Mouse (Mus musculus): Measurements from ENCODE around the gene Cc2d1a.

Cc2d1a gene

DNA sequence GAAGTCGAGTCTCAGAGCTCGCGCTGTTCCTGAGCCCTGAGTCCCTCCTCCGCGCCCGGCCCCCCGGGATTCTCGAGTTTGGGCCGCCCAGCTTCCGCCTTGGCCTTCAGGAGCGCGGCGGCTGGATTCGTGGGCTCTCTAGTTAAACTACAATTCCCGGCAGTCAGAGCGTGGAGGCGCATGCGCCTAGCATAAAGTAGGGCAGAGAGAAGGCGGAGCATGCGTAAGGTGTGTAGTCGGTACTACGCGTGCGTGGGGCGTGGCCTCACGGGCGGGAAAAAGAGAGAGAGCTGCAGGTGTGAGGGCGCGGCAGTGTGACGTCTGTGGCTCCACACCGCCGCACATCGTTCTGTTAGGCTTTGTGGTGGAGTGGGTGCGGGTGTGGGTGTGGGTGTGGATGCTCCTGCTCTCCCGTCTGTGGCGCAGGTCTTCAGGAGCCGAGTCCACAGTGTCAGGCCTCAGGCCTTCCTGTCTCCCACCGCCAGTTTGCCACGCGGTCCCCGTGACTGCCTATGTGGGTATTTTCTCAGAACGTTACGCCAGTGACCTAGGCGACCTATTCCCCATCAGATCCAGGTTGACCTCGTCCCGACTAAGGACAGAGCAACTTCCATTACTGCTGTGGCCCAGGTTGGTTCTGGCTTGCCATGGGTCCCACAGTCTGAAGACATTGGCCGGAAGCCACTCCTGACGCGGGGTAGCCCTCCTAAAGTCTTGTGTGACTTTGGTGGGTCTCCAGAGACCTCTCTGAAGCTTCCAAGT lies at the start of gene Cc2d1a, which contains the start of gene 4930432K21Rik:
TSS of gene Cc2d1a (minus strand) at position 168 of the 762 bp plus-strand sequence.
TSS of gene 4930432K21Rik (plus strand) at position 257 of the 762 bp plus-strand sequence.
- peak; percentile 94 for DNase-seq (ENCODE audit: low spot score)

DNA sequence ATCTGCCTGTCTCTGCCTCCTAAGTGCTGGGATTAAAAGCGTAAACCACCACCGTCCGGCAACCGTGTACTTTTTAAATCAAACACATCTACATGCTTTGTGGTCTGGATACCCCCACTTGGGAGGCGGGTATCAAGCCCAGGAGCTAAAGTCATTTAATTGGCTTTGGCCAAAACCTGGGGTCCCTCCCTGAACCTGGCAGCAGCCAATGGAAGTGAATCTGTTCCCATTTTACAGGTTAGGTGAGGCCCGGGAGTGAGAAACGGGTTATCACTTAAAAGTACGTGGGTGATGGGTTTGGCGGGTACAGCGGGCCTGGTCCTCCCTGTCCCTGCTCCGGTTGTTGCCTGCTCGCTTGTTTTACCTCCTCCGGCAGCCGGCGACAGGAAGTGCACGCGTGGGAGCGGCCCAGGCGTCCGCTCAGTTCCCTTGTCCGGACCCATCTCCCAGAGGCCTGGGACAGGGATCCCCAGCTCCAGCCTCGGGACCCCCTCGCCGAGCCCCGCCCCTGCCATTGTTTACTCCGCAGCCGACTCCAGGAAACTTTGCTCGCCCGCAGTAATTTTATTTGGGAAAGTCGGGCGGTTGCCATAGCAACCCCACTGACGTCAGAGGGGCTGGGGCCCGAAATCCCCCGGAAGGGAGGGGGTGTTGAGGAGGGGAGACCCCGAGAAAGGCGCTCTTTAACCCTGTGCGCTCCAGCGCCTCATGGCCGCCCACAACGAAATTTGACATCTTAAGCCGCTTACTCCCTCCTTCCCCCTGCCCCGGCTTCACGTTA lies 49.6 kb upstream of the Cc2d1a start:
- DNase-seq (ENCODE audit: low spot score): peak; percentile 88

DNA sequence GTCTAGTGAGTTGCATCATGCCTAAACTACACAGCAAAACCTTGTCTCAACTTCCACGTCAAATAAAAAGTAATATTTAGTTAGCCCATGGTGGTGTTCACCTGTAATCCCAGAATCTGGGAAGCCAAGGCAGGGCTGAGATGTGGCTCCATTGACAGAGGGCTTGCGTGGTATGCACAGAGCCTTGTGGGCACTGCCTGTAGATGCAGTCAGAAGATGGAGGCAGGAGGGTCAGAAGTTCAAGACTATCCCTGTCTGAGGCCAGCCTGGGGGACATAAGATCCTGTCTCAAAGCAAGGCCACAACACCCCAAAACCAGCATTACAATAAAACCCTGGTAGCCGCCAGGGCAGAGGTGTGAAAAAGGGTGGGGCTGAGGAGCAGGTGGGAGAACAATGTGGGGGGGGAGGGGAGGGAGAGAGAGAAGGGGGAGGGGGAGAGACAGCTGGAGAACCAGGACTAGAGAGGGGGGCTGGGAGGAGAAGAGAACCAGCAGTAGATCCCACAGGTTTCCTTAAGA lies 46.5 kb upstream of the Cc2d1a start:
- DNase-seq (ENCODE audit: low spot score): no peak

DNA sequence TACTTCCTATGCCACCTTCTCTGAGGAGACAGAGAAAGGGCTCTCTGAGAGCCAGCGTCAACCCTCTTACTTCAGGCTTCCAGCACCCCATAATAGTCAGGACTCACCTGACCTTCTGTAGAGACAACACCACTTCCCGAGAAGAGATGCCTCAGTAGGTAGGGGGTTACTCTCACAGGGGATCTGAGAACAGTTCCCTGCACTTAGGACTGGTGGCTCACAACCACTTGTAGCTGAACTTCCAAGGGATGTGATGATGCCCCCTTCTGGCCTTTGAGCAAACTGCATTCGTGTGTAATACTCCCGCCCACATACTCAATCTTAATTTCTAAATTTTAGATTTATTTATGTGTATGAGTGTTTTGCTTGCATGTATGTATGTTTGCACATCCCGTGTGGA lies 45.8 kb upstream of the Cc2d1a start:
- DNase-seq (ENCODE audit: low spot score): no peak

DNA sequence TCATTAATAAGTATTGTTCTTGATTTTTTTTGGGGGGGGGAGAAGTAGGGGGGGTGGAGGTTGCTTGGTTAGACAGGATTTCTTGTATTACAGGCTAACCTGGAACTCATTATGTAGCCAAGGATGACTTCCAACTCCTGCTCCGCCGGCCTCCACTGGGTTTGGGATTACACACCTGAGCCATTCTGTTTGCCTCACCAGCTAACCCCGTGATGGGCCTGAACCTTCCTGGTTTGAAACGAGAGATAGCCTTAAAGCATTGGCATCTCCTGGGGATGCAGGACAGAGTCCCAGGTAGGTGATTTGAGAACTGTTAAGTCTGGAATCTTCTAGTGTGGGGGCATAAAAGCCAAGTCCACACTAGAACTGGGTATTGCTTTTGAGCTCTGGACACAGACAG lies 45.4 kb upstream of the Cc2d1a start:
- no peak for DNase-seq (ENCODE audit: low spot score)

DNA sequence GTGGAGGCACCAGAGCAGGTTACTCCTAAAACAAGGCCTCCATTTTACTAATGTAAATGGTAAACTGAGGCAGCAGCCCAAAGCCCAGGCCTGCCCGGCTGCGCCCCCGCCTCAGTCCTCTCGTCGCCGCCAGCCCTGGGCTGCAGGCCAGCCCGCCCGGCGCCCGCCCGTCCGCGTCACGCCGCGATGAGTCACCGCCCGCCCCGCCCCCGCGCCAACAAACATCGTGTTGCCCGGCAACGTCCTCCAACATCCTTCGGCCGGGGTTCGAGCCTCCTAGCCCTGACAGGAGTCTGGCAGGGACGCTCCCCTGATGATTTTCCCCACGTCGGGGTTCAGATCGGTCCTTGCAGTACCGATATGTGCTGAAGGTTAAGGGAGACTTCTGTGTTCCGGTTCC lies 44.8 kb upstream of the Cc2d1a start:
- peak; percentile 92 for DNase-seq (ENCODE audit: low spot score)

DNA sequence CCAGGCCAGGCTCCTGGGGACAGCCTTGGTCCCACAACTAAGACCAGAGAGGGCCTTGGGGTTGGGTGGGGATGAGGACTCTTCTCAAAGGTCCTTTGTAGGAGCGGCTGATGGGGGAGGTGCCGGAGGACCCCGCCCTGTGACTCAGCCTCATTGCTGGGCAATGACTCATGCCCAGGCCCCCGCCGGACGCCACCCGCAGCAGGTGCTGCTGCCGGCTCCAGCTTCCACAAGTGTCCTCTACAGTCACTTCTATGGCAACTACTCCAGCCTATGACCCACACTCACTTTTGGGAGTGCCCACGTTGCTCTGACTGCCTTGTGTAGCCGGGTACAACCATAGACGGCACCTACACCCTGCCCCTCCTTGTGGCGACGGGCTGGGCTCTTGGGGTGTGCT lies 44.3 kb upstream of the Cc2d1a start:
- DNase-seq (ENCODE audit: low spot score): peak; percentile 64

DNA sequence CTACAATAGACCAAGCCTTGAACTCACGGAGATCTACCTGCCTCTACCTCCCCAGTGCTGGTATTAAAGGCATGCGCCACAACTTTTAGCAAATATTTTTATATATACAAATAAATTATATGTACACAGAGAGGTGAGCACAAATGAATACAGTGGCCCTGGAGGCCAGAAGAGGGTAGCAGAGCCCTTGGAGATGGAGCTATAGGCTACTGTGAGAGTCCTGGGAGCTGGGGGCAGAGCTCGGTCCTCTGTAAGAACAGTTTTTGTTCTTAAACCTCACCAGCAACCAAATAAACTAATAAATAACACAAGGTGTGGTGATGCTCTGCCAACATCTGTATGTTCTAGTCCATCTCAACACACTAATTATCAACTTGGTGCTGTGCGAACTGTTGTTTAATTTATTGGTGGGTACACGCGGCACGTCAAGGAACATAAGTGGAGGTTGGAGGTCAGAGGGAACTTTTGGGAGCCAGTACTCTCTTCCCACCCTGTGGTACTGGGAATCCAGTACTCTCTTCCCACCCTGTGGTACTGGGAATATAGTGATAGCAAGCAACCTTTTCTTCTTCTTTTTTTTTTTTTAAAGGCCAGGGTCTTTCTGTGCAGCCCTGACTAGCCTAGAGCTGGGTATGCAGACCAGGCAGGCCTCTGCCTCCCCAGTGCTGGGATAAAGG lies 42.6 kb upstream of the Cc2d1a start:
- DNase-seq (ENCODE audit: low spot score): no peak

DNA sequence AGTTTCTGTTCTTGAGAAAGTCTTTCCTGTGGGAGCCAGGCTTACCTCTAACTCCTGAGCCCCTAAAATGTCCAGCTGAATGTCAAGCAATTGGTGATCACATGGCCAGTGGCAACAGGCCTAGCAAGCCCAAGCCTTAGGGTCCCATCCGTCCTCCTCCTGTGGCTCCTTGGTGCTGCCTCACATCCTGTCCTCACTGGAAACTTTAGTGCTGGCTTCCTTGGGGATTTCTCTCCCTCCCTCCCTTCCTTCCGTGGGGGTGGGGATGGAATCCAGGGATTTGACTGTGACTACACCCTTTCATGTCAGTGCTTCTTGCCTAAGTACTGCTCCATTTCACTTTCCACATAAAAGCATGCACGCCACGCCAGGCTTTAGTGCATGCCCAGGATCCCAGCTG lies 41.9 kb upstream of the Cc2d1a start:
- DNase-seq (ENCODE audit: low spot score): no peak

DNA sequence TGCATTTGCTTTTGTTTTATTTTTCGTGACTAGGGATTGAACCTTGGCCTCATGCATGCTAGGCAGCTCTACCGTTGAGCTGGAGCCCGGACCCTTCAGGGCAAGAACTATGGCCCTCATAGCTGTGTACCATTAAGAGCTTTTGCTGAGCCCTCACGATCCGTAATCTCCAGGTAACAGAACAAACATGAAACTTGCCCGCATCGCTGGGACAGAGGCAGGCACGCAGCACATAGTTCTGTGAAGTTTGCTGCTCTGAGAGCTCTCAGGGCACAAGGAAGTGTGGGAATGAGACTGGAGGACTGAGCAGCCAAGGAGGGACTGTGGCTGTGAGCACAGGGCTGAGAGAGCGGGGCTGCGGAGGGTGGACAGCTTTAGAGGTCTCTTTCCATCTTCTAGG lies 40.9 kb upstream of the Cc2d1a start:
- DNase-seq (ENCODE audit: low spot score): no peak

DNA sequence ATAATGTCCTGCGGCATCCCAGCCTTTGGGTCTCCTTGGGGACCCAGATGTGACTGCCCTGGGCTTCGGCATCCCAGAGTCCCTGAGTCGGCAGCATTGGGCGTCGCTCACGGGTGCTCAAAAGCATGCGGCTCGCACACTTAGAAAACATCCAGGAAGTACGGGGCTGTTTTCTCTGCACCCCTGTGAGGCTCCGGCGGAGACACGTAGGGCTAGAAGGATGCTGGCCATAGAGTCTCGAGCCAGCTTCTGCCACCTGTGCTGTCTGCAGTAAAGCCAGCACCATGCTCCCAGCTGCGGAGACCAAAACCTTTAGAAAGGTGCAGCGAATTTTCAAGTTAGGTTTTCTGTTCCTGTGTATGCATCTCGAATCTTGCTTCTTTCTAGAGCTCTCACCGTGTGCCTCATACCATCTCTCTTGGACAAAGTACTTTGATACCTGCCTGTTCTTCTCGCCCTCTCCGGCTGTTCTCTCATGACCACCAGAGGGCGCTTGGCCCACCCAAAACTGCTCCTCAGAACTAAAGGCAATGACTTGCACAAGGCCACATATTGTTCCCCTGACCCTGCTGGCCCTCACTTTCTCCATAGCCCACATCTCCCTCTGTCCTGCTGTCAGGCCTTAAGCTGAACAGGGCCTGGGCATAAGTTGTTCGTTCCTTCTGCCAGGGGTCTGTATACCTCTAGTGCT lies 39.5 kb upstream of the Cc2d1a start:
- peak; percentile 75 for DNase-seq (ENCODE audit: low spot score)

DNA sequence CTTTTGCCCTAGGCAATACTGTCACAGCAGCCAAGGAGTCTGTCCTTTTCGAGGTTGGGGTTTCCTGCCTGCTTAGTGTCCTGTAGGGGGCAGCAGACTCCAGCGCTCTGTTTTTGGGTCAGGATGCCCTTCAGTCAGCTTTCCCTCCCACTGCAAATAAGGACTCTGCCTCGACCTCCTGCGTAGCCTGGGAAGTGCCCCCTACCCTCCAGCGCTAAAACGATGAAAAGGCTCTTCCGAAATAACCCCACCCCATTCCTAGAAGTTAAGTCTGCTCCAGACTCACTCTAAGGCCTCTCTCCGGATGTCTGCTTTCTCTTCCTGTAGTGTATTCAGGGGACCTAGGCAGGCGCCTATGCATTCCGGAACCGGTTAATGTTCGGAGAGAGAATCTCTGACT lies 38.8 kb upstream of the Cc2d1a start:
- peak; percentile 74 for DNase-seq (ENCODE audit: low spot score)

DNA sequence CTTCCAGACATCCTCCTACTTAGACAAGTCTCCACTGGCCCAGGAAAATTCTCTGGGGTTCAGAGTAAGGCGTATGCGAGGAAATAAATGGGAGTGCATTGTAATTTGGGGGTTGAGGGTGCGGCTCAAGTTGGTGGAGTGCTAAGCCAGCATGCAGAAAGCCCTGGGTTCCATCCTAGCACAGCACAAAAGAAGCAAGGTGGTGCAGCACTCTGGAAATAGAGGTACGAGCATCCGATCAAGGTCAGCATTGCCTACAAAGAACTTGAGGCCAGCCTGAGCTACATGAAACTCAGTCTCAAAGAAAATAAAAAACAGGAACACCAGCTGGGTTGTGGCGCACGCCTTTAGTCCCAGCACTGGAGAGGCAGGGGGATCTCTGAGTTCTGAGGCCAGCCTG lies 37.4 kb upstream of the Cc2d1a start, which contains the start of gene Nanos3:
TSS of gene Nanos3 (minus strand) at position 101 of the 400 bp plus-strand sequence.
- no peak for DNase-seq (ENCODE audit: low spot score)

DNA sequence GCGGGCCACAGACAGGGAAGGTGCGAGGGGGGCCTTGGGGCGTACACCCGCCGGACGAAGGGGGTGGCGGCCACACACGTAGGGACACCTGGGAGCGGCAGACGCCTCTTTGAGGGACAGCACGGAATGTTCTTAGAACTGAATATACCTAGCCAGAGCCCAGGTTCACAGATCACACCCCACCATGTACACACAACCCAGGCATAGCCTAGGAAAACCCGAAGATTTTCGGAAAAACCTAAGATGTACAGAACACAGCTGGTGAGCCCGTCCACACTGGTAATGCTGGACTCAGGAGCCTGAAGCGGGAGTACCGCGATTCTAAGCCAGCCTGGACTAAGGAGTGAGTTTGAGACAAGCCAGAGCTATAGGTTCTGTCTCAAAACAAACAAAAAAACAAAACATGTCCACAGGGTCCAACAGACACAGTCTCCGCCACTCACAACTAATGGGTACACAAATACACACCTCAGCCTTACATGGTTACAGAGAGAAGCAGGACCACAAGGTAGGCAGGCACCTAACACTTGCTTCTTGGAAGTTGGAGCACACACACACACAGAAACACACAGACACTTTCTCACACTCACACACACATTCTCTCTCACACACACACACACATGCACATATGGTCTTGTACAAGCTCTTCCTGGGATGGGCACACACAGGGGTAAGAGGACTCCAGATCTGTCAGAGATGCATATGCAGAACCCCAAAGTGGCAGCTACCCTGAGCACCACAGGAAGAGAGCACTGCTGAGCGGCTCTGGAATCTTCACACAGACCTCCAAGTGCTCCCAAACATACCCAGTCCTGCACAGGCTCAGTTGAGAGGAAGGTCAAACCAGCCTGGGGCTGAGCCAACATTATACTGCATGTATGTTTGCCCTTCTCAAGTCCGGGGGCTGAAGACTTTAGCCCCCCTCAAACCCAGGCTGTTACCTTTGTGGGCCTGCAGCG lies 36.6 kb upstream of the Cc2d1a start:
- DNase-seq (ENCODE audit: low spot score): no peak

DNA sequence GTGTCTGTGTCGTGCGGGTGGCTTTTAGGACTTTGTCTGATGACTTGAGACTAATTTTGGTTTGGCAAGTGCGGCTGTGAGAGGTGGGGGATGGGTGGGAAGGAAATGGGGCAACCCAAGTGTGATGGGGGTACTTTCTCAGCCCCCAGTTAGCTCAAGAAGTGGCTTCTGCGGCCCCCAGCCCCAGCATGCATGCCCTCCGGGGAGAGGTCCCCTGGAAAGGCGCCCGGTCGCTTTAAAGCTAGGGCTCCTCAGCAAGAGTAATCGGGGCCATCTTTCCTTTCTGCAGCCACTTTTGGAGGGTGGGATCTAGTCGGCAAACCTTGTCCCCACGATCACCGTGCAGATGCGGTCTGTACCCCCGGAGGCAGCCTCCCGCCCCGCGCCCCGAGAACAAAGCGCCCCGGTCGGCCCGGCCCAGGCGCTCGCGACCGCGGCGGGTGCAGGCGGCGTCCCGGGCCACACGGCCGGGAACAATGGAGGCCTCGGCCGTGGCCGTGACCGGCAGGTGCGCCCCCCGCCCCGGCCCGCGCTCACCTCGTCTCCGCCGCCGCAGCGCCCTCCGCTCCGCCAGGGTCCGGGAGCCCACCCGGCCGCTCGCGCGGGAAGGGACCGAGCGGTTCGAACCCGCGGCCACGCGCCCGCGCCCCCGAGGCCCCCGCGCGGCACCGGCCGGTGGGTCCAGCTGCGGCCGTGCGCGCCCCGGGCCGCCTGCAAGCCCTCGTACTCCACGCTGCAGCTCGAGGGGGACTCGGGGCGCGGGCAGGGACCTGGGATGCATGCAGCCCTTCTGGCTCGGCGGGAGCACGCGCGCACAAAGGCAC lies 35.7 kb upstream of the Cc2d1a start:
- DNase-seq (ENCODE audit: low spot score): peak; percentile 67

DNA sequence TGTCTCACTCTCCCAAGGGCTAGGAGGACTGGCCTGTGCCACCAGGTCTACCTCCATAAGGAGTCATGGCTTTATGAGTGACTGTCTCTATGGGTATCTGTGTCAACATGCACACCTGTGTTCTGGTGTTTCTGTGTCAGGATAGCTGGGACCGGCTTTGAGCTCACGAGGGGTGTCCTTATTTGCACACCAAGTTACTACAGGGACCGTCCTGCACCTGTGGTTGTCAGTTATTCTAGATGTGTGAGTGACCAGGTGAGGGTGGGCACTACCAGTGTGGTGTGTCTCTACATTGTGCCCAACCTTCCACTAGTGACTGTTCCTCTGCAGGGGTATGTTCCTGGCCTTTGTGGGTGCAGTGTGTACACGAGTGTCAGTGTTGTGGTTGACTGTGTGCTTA lies 35.1 kb upstream of the Cc2d1a start:
- DNase-seq (ENCODE audit: low spot score): no peak

DNA sequence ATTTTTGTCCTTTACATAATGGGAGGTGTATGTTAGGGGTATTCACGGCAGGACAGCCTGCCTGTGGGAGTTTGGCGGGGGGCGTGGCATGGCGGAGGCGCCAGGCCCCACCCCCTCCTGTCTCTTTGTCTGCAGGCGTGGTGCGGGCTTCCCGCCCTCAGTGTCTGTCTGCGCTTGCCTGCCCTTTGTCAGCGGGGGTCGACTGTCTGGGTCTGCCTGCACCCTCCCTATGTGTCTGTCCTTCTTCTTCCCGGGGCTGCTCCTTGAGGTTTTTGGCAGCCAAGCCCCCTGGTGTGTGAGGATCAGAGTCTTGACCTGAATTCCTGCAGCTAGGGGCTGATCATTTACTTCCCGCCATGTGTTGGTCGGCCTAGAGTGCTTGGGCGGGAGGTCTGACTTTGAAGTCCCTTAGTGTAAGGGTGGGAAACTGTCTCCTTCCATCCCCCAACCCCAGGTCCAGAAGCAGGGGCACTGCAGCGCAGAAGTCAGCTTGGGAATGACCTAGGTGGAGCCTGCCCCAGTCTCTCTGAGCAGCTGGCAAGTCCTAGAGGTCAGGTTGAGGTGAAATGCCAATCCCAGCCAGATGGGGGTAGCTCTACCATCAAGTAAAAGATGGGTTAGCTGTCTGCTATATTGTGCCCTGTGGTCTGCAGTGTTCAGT lies 32.9 kb upstream of the Cc2d1a start:
- peak; percentile 72 for DNase-seq (ENCODE audit: low spot score)

DNA sequence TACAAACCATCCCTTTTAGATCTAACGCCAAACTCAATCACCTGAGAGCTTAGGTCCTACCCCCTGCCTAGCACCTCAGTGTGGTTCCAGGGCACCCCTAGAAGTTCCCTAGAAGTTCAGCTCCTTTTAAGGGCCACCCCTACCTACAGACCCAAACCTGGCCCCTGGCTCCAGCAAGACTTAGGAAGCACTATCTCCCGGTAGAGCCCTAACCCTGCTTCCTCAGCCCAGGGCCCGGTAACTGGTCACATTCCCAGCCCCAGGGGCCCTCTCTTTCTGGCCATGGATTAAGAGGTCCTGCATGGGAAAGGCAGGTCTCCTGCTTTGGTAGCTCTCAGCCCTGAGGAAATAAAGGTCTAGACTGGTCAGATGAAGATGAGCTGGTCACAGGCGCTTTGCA lies 32.2 kb upstream of the Cc2d1a start:
- no peak for DNase-seq (ENCODE audit: low spot score)

DNA sequence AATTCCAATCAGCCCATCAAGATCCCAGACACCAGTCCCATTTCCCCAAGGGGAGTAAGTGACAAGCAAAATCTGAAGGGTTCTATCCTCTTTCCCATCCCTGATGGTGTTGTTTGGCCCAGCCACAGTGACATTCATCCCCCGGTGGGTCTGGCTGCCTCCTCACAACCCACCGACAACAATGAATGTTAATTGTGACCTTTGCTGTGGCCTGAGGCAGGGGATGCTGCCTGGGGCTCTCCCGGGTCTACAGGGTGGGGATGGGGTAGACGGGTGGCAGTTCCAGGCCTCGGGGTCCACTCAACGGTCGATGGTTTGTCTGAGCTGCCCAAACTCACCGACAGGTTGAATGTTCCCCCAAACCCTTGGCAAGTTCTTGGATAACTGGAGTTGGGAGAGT lies 30.9 kb upstream of the Cc2d1a start:
- no peak for DNase-seq (ENCODE audit: low spot score)

Measured in testis, postnatal 10 days (tissue).